Mouse (Mus musculus) ES-Bruce4 (cell line): ENCODE results near the gene Daglb.

Source experiments
- CTCF ChIP-seq: IDR thresholded peaks from one replicate; pipeline ENCODE4 v1.8.1; 2011; ENCODE audit warnings: low read depth, low read length
- EP300 ChIP-seq: IDR thresholded peaks from 2 replicates; pipeline ENCODE4 v1.6.1; 2011; ENCODE audit warnings: low read depth, low read length; ENCODE audit not compliant: insufficient read depth
- POLR2A ChIP-seq: IDR thresholded peaks from one replicate; pipeline ENCODE4 v1.8.1; 2011; ENCODE audit warnings: low read length; ENCODE audit not compliant: insufficient read depth

GRCm38 (mm10) chr5:143527486-143528307 lies 63.3 kb downstream of the Daglb start, which contains the start of gene Rac1:
- TF ChIP-seq CTCF (no peak), POLR2A (peak; percentile 11), EP300 (0 out of 2 replicates have a peak, but pooled peaks have one; percentile 29)
